Mouse (Mus musculus): ENCODE data around the gene Sap18. TPM values are rescaled to one million over a fixed set of nuclear protein-coding genes. Genes with fewer than 3 reads are reported as not detected.

Gene Sap18
- polyA plus RNA-seq, 1 experiment from 2014 or later, result 17.3 TPM

GRCm38 (mm10) chr14:57758237-57758636 lies 39.7 kb upstream of the Sap18 start, which contains the start of gene Lats2:
Gene Lats2, minus strand, starts transcription at chr14:57758388.
- no peak for TF ChIP-seq CTCF (IDR thresholded peaks at IDR 0.05; ENCODE audit: low read depth)
- Histone ChIP-seq H3K27me3 (ENCODE audit: insufficient read depth, low read length) (no peaks in the 10 kb centered on the region), H3K4me3 (replicated peaks; ENCODE audit: low read depth, low read length) (no peak within 1 kb of the TSS), H3K9me3 (replicated peaks; ENCODE audit: low read length) (no peaks in the 10 kb centered on the region), H3K27ac (no peak within 1 kb of the TSS), H3K4me2 (ENCODE audit: low read length) (no peak within 1 kb of the TSS), H3K4me1 (replicated peaks; ENCODE audit: insufficient read depth, low read length) (0 out of 2 replicates have a peak, but pooled peaks cover 7% of the 10 kb centered on the region), H3K36me3 (ENCODE audit: insufficient read depth, low read length) (no peaks in the 10 kb centered on the region), H3K9ac (ENCODE audit: low read depth, low read length) (no peak within 1 kb of the TSS)
- WGBS, result 71% methylated on average over 4 of the region's 4 CpGs
- no peak for DNase-seq (ENCODE audit: low spot score)
- no peak for ATAC-seq (replicated peaks; ENCODE audit: low FRiP score, low read depth)

- Histone ChIP-seq H3K9ac (ENCODE audit: low read depth, low read length) (no peak overlapping the region), H3K27me3 (ENCODE audit: insufficient read depth, low read length) (no peaks in the 10 kb centered on the region), H3K4me2 (ENCODE audit: low read length) (no peak overlapping the region), H3K9me3 (replicated peaks; ENCODE audit: low read length) (no peaks in the 10 kb centered on the region), H3K4me1 (replicated peaks; ENCODE audit: insufficient read depth, low read length) (0 out of 2 replicates have a peak, but pooled peaks cover 7% of the 10 kb centered on the region), H3K4me3 (replicated peaks; ENCODE audit: low read depth, low read length) (no peak overlapping the region), H3K36me3 (ENCODE audit: insufficient read depth, low read length) (no peaks in the 10 kb centered on the region), H3K27ac (peak overlapping the region; percentile 48; the same call in 1 of the 2 replicates)
- DNase-seq (ENCODE audit: low spot score) (peak; percentile 36), ATAC-seq (replicated peaks; ENCODE audit: low FRiP score, low read depth) (no peak)
- TF ChIP-seq CTCF (IDR thresholded peaks at IDR 0.05; ENCODE audit: low read depth), result no peak
- 52% methylated on average over 10 of the region's 10 CpGs for WGBS
Measured at GRCm38 (mm10) chr14:57760447-57761412, 37.2 kb upstream of the Sap18 start.

GRCm38 (mm10) chr14:57769102-57769501 lies 28.9 kb upstream of the Sap18 start:
- Histone ChIP-seq H3K4me1 (replicated peaks; ENCODE audit: insufficient read depth, low read length) (no peaks in the 10 kb centered on the region), H3K9ac (ENCODE audit: low read depth, low read length) (no peak overlapping the region), H3K27ac (no peak overlapping the region), H3K9me3 (replicated peaks; ENCODE audit: low read length) (no peaks in the 10 kb centered on the region; the same call in 1 of the 2 replicates), H3K4me2 (ENCODE audit: low read length) (no peak overlapping the region), H3K36me3 (ENCODE audit: insufficient read depth, low read length) (no peaks in the 10 kb centered on the region), H3K27me3 (ENCODE audit: insufficient read depth, low read length) (no peaks in the 10 kb centered on the region), H3K4me3 (replicated peaks; ENCODE audit: low read depth, low read length) (no peak overlapping the region)
- TF ChIP-seq CTCF (IDR thresholded peaks at IDR 0.05; ENCODE audit: low read depth), result no peak
- no peak for ATAC-seq (replicated peaks; ENCODE audit: low FRiP score, low read depth)
- 87% methylated on average over 5 of the region's 5 CpGs for WGBS
- peak; percentile 31 for DNase-seq (ENCODE audit: low spot score)

GRCm38 (mm10) chr14:57772157-57772815 lies 25.7 kb upstream of the Sap18 start:
- Histone ChIP-seq H3K4me1 (replicated peaks; ENCODE audit: insufficient read depth, low read length) (no peaks in the 10 kb centered on the region), H3K4me2 (ENCODE audit: low read length) (no peak overlapping the region), H3K36me3 (ENCODE audit: insufficient read depth, low read length) (no peaks in the 10 kb centered on the region), H3K9me3 (replicated peaks; ENCODE audit: low read length) (no peaks in the 10 kb centered on the region; the same call in 1 of the 2 replicates), H3K4me3 (replicated peaks; ENCODE audit: low read depth, low read length) (no peak overlapping the region), H3K9ac (ENCODE audit: low read depth, low read length) (no peak overlapping the region), H3K27ac (no peak overlapping the region), H3K27me3 (ENCODE audit: insufficient read depth, low read length) (no peaks in the 10 kb centered on the region)
- DNase-seq (ENCODE audit: low spot score) (no peak), ATAC-seq (replicated peaks; ENCODE audit: low FRiP score, low read depth) (no peak)
- TF ChIP-seq CTCF (IDR thresholded peaks at IDR 0.05; ENCODE audit: low read depth), result no peak
- WGBS, result 80% methylated on average over 6 of the region's 6 CpGs

GRCm38 (mm10) chr14:57787406-57787805 lies 10.6 kb upstream of the Sap18 start:
- ATAC-seq (replicated peaks; ENCODE audit: low FRiP score, low read depth) (no peak), DNase-seq (ENCODE audit: low spot score) (no peak)
- WGBS, result 36% methylated on average over 4 of the region's 4 CpGs
- Histone ChIP-seq H3K4me3 (replicated peaks; ENCODE audit: low read depth, low read length) (no peak overlapping the region), H3K4me1 (replicated peaks; ENCODE audit: insufficient read depth, low read length) (no peaks in the 10 kb centered on the region), H3K9ac (ENCODE audit: low read depth, low read length) (no peak overlapping the region), H3K9me3 (replicated peaks; ENCODE audit: low read length) (no peaks in the 10 kb centered on the region), H3K36me3 (ENCODE audit: insufficient read depth, low read length) (no peaks in the 10 kb centered on the region), H3K27me3 (ENCODE audit: insufficient read depth, low read length) (no peaks in the 10 kb centered on the region), H3K27ac (no peak overlapping the region), H3K4me2 (ENCODE audit: low read length) (no peak overlapping the region)
- TF ChIP-seq CTCF (IDR thresholded peaks at IDR 0.05; ENCODE audit: low read depth), result no peak

GRCm38 (mm10) chr14:57789311-57789710 lies 8.7 kb upstream of the Sap18 start:
- no peak for ATAC-seq (replicated peaks; ENCODE audit: low FRiP score, low read depth)
- no peak overlapping the region for H3K4me3 ChIP-seq (replicated peaks; ENCODE audit: low read depth, low read length)
- no peaks in the 10 kb centered on the region for H3K36me3 ChIP-seq (ENCODE audit: insufficient read depth, low read length)
- no peak overlapping the region for H3K4me2 ChIP-seq (ENCODE audit: low read length)
- no peaks in the 10 kb centered on the region for H3K27me3 ChIP-seq (ENCODE audit: insufficient read depth, low read length)
- TF ChIP-seq CTCF (IDR thresholded peaks at IDR 0.05; ENCODE audit: low read depth), result no peak
- no peaks in the 10 kb centered on the region for H3K4me1 ChIP-seq (replicated peaks; ENCODE audit: insufficient read depth, low read length)
- H3K9ac ChIP-seq (ENCODE audit: low read depth, low read length), result no peak overlapping the region
- no peaks in the 10 kb centered on the region for H3K9me3 ChIP-seq (replicated peaks; ENCODE audit: low read length)
- DNase-seq (ENCODE audit: low spot score), result no peak
- 64% methylated on average over 2 of the region's 2 CpGs for WGBS
- H3K27ac ChIP-seq, result no peak overlapping the region
